Comparison of ENCODE assay signal across 20 mouse cellular contexts in genomic region chr6:84394496-84395090, GRCm38 (mm10).
A peak's percentile ranks its signal among the peaks of the same experiment; 100 is the strongest.
DNase-seq lines count a peak whose midpoint lies in the region; ATAC-seq and TF ChIP-seq lines count a peak whose summit lies in the region.
"Had no signal": no experiment of that assay in that cellular context is flagged by ENCODE, and none has a peak within 500 bp of the region (broad histone marks: within the 10 kb centered on the region; RNA-seq: fewer than 3 reads in every experiment).

No protein-coding gene starts in this region.

- 42% methylated on average over 6 of the region's 6 CpGs for WGBS in intestine, embryonic 15.5 days
- WGBS in limb, embryonic 11.5 days, result 27% methylated on average over 6 of the region's 6 CpGs

- H3K9ac ChIP-seq in intestine, embryonic 15.5 days, result no peak overlapping the region
- H3K9ac ChIP-seq in limb, embryonic 11.5 days (ENCODE audit: low read length), result no peak overlapping the region
- H3K9ac ChIP-seq: hindbrain, embryonic 14.5 days; neural tube, embryonic 12.5 days had no signal

- H3K27me3 ChIP-seq in intestine, embryonic 15.5 days (replicated peaks), result no peaks in the 10 kb centered on the region
- no peaks in the 10 kb centered on the region for H3K27me3 ChIP-seq in limb, embryonic 11.5 days (ENCODE audit: control insufficient read depth, insufficient read depth, low read length)
- H3K27me3 ChIP-seq: embryonic facial prominence, embryonic 13.5 days; neural tube, embryonic 12.5 days had no signal

- H3K4me3 ChIP-seq in gastrocnemius, adult 2 months, result no peak overlapping the region
- H3K4me3 ChIP-seq in intestine, embryonic 15.5 days (replicated peaks), result no peak overlapping the region
- no peak overlapping the region for H3K4me3 ChIP-seq in limb, embryonic 11.5 days (ENCODE audit: low read depth, low read length)
- H3K4me3 ChIP-seq: embryonic facial prominence, embryonic 13.5 days; neural tube, embryonic 12.5 days had no signal

- no peak overlapping the region for H3K4me2 ChIP-seq in intestine, embryonic 15.5 days (replicated peaks)
- no peak overlapping the region for H3K4me2 ChIP-seq in limb, embryonic 11.5 days (ENCODE audit: low read depth, severe bottlenecking)
- H3K4me2 ChIP-seq: embryonic facial prominence, embryonic 13.5 days; hindbrain, embryonic 14.5 days; liver, embryonic 11.5 days; neural tube, embryonic 12.5 days had no signal

- TF ChIP-seq CTCF in gastrocnemius, adult 2 months (IDR thresholded peaks at IDR 0.05), result no peak

- H3K9me3 ChIP-seq in intestine, embryonic 15.5 days, result no peaks in the 10 kb centered on the region
- no peaks in the 10 kb centered on the region for H3K9me3 ChIP-seq in limb, embryonic 11.5 days (ENCODE audit: control insufficient read depth, low read length)
- H3K9me3 ChIP-seq: embryonic facial prominence, embryonic 13.5 days; neural tube, embryonic 12.5 days had no signal

- peaks cover 5% of the 10 kb centered on the region; the same call in 1 of the 2 replicates for H3K4me1 ChIP-seq in intestine, embryonic 15.5 days (replicated peaks)
- peaks cover 14% of the 10 kb centered on the region for H3K4me1 ChIP-seq in limb, embryonic 11.5 days (ENCODE audit: control insufficient read depth, insufficient read depth, low read length)
- H3K4me1 ChIP-seq: neural tube, embryonic 12.5 days had no signal

- intact Hi-C loops in gastrocnemius, adult 2 months (cut with DNase I), result no loop called here

- DNase-seq in gastrocnemius, adult 2 months, result peak; percentile 67
- no peak for DNase-seq in gastrocnemius, postnatal 10 days
- DNase-seq in embryo, embryonic 11 days, result peak; percentile 54
- DNase-seq in limb, embryonic 11.5 days (ENCODE audit: low spot score), result peak; percentile 73
- DNase-seq in left cerebral cortex, adult 9 months (ENCODE audit: low spot score in 2 of 2), result no peak
- no peak for DNase-seq in testis, postnatal 14 days (ENCODE audit: low spot score)
- DNase-seq: adrenal gland, adult 2 months; cerebellum, postnatal 14 days; heart, postnatal 10 days; layer of hippocampus, adult 9-11 months; lung, adult 2 months; lung, postnatal 36 days; right cerebral cortex, postnatal 25 days; thymus, postnatal 4 days had no signal

- peak; percentile 59 for ATAC-seq in intestine, embryonic 15.5 days
- ATAC-seq in limb, embryonic 11.5 days (ENCODE audit: insufficient number of reproducible peaks, low FRiP score, low TSS enrichment, low read depth), result peak; percentile 82
- no peak for ATAC-seq in frontal cortex, adult (ENCODE audit: low TSS enrichment)

- no peak overlapping the region for H3K27ac ChIP-seq in gastrocnemius, adult 2 months
- no peak overlapping the region for H3K27ac ChIP-seq in intestine, embryonic 15.5 days
- peak overlapping the region; percentile 66 for H3K27ac ChIP-seq in limb, embryonic 11.5 days (replicated peaks; ENCODE audit: low read depth, low read length)
- H3K27ac ChIP-seq: embryonic facial prominence, embryonic 13.5 days; hindbrain, embryonic 14.5 days; neural tube, embryonic 12.5 days had no signal

- H3K36me3 ChIP-seq in intestine, embryonic 15.5 days, result no peaks in the 10 kb centered on the region
- no peaks in the 10 kb centered on the region for H3K36me3 ChIP-seq in limb, embryonic 11.5 days (ENCODE audit: control insufficient read depth, insufficient read depth, low read length)
- H3K36me3 ChIP-seq: embryonic facial prominence, embryonic 13.5 days; neural tube, embryonic 12.5 days had no signal

Comparison
In these comparisons a context has a peak if more than half of its experiments do, and no peak if none do; other contexts are left out.
1. DNase-seq: peak in gastrocnemius, adult 2 months (single experiment), embryo, embryonic 11 days (single experiment) and limb, embryonic 11.5 days (single experiment); none in gastrocnemius, postnatal 10 days (single experiment), left cerebral cortex, adult 9 months (0 of 2) and testis, postnatal 14 days (single experiment).